Mouse (Mus musculus) heart, embryonic 15.5 days (tissue): ENCODE results near the gene Spi1. TPM values are rescaled to one million over a fixed set of nuclear protein-coding genes. Genes with fewer than 3 reads are reported as not detected.
"Not testable (repeated sequence)": the region's sequence is repeated elsewhere in the genome, so short reads cannot be mapped to it uniquely, and the experiment has no call there.

Source experiments
- ATAC-seq: fragments of 200-750 bp; cut with Nextera tagmentation; replicated peaks from 2 replicates; pipeline ENCODE4 v1.8.0; 2017; ENCODE audit warnings: low read depth, moderate TSS enrichment; ENCODE audit not compliant: insufficient number of reproducible peaks, insufficient read depth, low FRiP score
- H3K27ac ChIP-seq: fragments of 300-500 bp; sonication (generic); 2 replicates; pipeline ENCODE4 v1.5.1; 2015; ENCODE audit warnings: mild to moderate bottlenecking, inconsistent platforms
- H3K27me3 ChIP-seq: fragments of 300-500 bp; sonication (generic); 2 replicates; pipeline ENCODE4 v1.6.1; 2015; ENCODE audit warnings: inconsistent platforms
- H3K36me3 ChIP-seq: fragments of 300-500 bp; sonication (generic); 2 replicates; pipeline ENCODE4 v1.6.1; 2015; ENCODE audit warnings: mild to moderate bottlenecking, inconsistent platforms
- H3K4me1 ChIP-seq: fragments of 300-500 bp; sonication (generic); replicated peaks from 2 replicates; pipeline ENCODE4 v1.6.1; 2015; ENCODE audit warnings: inconsistent platforms
- H3K4me2 ChIP-seq: fragments of 300-500 bp; sonication (generic); 2 replicates; pipeline ENCODE4 v1.6.1; 2015; ENCODE audit warnings: inconsistent platforms, mild to moderate bottlenecking, moderate library complexity
- H3K4me3 ChIP-seq: fragments of 300-500 bp; sonication (generic); 2 replicates; pipeline ENCODE4 v1.5.1; 2015; ENCODE audit warnings: mild to moderate bottlenecking, inconsistent platforms
- H3K9ac ChIP-seq: fragments of 300-500 bp; sonication (generic); 2 replicates; pipeline ENCODE4 v1.6.1; 2015; ENCODE audit warnings: mild to moderate bottlenecking, inconsistent platforms
- H3K9me3 ChIP-seq: fragments of 300-500 bp; sonication (generic); replicated peaks from 2 replicates; pipeline ENCODE4 v1.6.1; 2016; ENCODE audit warnings: inconsistent platforms
- WGBS: fragments of 180-500 bp; shearing (Covaris S2); methylation state at CpG from one replicate; pipeline ENCODE4 v1.1.7; 2015; ENCODE audit warnings: mixed read lengths; 5-methylcytosine and 5-hydroxymethylcytosine counted together
- polyA plus RNA-seq: library from polyadenylated mRNA; unstranded; fragments of >200 nt; fragmentation: Nextera tagmentation; extraction: Ambion mirVana; gene quantifications from 2 replicates; pipeline ENCODE4 v1.2.1, GENCODE M21; 2015

Spi1 gene
- polyA plus RNA-seq, 1 experiment from 2014 or later: 3.9 TPM

DNA sequence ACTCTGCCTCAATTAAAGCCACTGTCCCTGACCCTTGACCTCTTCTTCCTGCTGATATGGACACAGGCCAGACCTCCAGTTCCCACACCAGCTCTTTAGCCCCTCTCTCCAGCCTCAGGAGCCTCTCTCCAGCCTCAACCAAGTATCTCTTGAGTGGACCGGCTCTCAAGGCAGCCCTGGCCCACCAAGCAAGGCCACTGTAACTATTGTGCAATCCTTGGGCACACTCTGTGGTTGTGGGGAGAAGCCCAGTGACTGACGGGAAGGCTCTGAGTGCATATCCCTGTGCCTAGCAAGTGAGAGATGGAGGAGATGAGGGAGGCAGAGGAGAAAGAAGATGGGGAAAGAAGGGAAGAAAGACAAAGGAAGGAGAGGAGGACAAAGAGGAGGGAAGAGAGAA lies 16.0 kb downstream of the Spi1 start:
- Histone ChIP-seq H3K4me3 (no peak overlapping the region), H3K4me2 (no peak overlapping the region), H3K4me1 (peaks cover 9% of the 10 kb centered on the region), H3K27me3 (no peaks in the 10 kb centered on the region), H3K9me3 (no peaks in the 10 kb centered on the region), H3K36me3 (no peaks in the 10 kb centered on the region), H3K27ac (no peak overlapping the region), H3K9ac (no peak overlapping the region)
- WGBS: 80% methylated on average over 2 of the region's 2 CpGs
- no peak for ATAC-seq

DNA sequence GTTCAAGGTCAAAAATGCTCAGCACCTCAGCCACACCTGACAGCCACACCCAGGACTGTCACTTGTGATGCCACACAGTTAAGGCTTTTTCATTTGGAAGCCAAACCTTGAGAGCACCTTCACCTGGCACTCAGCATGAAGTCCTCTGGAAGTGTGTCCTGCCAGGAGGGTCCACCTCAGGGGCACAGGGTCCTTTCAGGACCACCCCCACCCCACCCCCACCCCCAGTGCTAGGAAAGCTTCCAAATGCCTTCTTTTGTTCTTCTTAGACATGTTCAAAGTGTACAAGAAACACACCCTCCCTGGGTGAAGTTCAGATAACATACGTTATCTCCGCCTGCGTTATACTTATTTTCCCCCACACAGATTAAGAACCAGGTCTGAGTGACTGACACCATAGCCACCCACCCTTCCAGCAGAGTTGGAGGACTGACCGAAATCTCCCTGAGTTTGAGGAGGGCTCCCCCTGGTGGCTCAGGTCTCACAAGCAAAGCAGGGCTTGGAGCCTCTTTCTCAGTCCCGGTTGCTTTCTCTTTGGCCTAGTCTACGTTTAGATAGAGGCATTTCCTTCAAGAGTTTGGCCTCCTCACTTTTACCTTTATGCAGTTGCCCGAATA lies 19.0 kb downstream of the Spi1 start:
- no peak overlapping the region for H3K4me3 ChIP-seq
- WGBS: 5% methylated on average over 7 of the region's 7 CpGs
- peak; percentile 73 for ATAC-seq
- H3K9me3 ChIP-seq: no peaks in the 10 kb centered on the region
- H3K36me3 ChIP-seq: no peaks in the 10 kb centered on the region
- no peak overlapping the region for H3K4me2 ChIP-seq
- H3K4me1 ChIP-seq: peaks cover 9% of the 10 kb centered on the region
- no peak overlapping the region for H3K9ac ChIP-seq
- H3K27me3 ChIP-seq: no peaks in the 10 kb centered on the region
- no peak overlapping the region for H3K27ac ChIP-seq

GRCm38 (mm10) chr2:91108156-91108555 lies 26.0 kb downstream of the Spi1 start:
- H3K4me3 ChIP-seq: no peak overlapping the region
- no peaks in the 10 kb centered on the region for H3K36me3 ChIP-seq
- H3K27ac ChIP-seq: no peak overlapping the region
- no peak for ATAC-seq
- H3K4me1 ChIP-seq: peaks cover 11% of the 10 kb centered on the region
- 74% methylated on average over 3 of the region's 3 CpGs for WGBS
- no peaks in the 10 kb centered on the region for H3K27me3 ChIP-seq
- no peaks in the 10 kb centered on the region for H3K9me3 ChIP-seq
- no peak overlapping the region for H3K4me2 ChIP-seq
- no peak overlapping the region for H3K9ac ChIP-seq

DNA sequence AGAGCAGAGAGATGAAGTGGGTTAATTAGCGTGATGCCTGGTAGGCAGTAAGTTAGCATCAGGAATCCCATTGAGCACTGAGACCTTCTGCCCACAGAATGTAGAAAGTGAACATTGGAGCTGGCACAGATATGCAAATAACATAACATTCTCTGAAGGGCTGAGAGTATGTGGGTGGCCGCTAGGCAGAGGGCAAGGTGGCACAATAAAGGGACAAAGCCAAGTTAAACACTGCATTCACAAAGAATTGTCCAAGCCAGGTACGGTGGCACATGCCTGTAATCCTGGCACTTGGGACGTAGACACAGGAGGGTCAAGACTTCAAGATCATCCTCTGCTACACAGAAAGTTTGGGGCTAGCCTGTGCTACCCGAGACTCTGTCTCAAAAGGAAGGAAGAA lies 27.1 kb downstream of the Spi1 start:
- Histone ChIP-seq H3K27me3 (no peaks in the 10 kb centered on the region), H3K4me3 (no peak overlapping the region), H3K4me1 (peaks cover 12% of the 10 kb centered on the region), H3K9ac (no peak overlapping the region), H3K36me3 (no peaks in the 10 kb centered on the region), H3K9me3 (no peaks in the 10 kb centered on the region), H3K4me2 (no peak overlapping the region), H3K27ac (no peak overlapping the region)
- WGBS: 78% methylated on average over 5 of the region's 5 CpGs
- no peak for ATAC-seq

GRCm38 (mm10) chr2:91109807-91110385 lies 27.7 kb downstream of the Spi1 start:
- Histone ChIP-seq H3K27ac (no peak overlapping the region), H3K4me2 (no peak overlapping the region), H3K4me1 (peaks cover 12% of the 10 kb centered on the region), H3K36me3 (no peaks in the 10 kb centered on the region), H3K4me3 (no peak overlapping the region), H3K9ac (no peak overlapping the region), H3K9me3 (no peaks in the 10 kb centered on the region), H3K27me3 (no peaks in the 10 kb centered on the region)
- no peak for ATAC-seq
- 79% methylated on average over 5 of the region's 5 CpGs for WGBS

DNA sequence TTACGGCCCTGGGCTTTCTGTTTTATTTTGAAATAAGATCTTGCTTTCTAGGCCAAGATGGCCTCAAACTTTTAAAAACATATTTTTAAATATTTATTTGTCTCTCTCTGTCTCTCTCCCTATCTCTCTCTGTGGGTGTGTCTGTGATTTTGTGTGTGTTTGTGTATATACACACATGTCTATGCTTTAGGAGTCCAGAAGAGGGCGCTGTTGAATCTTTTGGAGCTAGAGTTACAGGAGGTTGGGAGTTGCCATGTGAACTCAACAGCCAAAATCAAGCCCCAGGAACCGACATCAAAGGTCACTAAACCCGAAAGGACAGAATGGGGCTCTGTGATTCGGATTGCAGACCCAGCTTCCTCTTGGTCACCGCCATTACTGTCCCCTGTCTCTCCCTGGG lies 28.2 kb downstream of the Spi1 start:
- Histone ChIP-seq H3K4me2 (no peak overlapping the region), H3K27ac (no peak overlapping the region), H3K9me3 (no peaks in the 10 kb centered on the region), H3K4me1 (peaks cover 15% of the 10 kb centered on the region), H3K36me3 (no peaks in the 10 kb centered on the region), H3K9ac (no peak overlapping the region), H3K4me3 (no peak overlapping the region), H3K27me3 (no peaks in the 10 kb centered on the region)
- ATAC-seq: no peak
- 82% methylated on average over 6 of the region's 6 CpGs for whole genome bisulfite sequencing

DNA sequence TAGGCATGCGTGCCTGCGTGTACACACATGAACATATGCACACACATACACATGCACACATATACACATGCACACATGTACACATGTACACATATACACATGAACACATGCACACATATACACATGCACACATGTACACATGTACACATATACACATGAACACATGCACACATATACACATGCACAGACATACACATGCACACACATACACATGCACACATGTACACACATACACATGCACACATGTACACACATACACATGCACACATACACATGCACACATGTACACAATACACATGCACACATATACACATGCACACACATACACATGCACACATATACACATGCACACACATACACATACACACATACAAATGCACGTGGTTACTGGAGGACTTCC lies 29.6 kb downstream of the Spi1 start:
- peaks cover 24% of the 10 kb centered on the region for H3K4me1 ChIP-seq
- H3K4me2 ChIP-seq, H3K9ac ChIP-seq, ATAC-seq, H3K27me3 ChIP-seq, H3K4me3 ChIP-seq, H3K9me3 ChIP-seq, H3K36me3 ChIP-seq, H3K27ac ChIP-seq: not testable (repeated sequence)
- 84% methylated on average over 3 of the region's 3 CpGs for WGBS

DNA sequence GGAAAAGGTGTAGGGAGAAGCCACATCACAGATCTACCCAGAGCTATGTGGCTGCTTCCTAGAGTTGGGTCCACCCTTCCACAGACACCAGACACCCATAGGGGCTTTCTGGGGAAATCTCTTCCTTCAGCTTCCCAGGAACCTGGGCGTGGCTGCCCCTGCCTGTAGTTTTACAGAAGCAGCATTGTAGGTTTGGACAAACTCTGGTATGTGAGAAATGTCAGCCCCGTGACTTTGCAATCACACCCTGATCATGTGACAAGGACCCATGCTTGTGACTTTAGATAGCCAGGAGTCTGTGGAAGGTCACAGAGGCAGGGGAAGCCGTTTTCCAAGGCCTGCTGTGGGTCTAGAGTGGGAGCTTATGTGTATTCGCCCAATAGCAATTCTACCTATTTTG lies 30.3 kb downstream of the Spi1 start:
- 34% methylated on average over 4 of the region's 4 CpGs for WGBS
- Histone ChIP-seq H3K9ac (no peak overlapping the region), H3K4me2 (no peak overlapping the region)

GRCm38 (mm10) chr2:91113334-91113733 lies 31.1 kb downstream of the Spi1 start:
- 65% methylated on average over 10 of the region's 10 CpGs for WGBS
- peaks cover 34% of the 10 kb centered on the region for H3K4me1 ChIP-seq
- ATAC-seq: no peak
- H3K36me3 ChIP-seq: no peaks in the 10 kb centered on the region
- H3K9me3 ChIP-seq: no peaks in the 10 kb centered on the region
- H3K9ac ChIP-seq: no peak overlapping the region
- no peak overlapping the region for H3K27ac ChIP-seq
- no peak overlapping the region for H3K4me3 ChIP-seq
- no peak overlapping the region for H3K4me2 ChIP-seq
- H3K27me3 ChIP-seq: no peaks in the 10 kb centered on the region

More for the DNA sequence above, 30.3 kb downstream of the Spi1 start:
- peaks cover 31% of the 10 kb centered on the region for H3K4me1 ChIP-seq
- no peaks in the 10 kb centered on the region for H3K27me3 ChIP-seq
- H3K36me3 ChIP-seq: no peaks in the 10 kb centered on the region
- ATAC-seq: no peak
- no peak overlapping the region for H3K4me3 ChIP-seq
- H3K9me3 ChIP-seq: no peaks in the 10 kb centered on the region
- H3K27ac ChIP-seq: peak overlapping the region; percentile 66

GRCm38 (mm10) chr2:91113852-91114251 lies 31.7 kb downstream of the Spi1 start:
- Histone ChIP-seq H3K27me3 (no peaks in the 10 kb centered on the region), H3K4me2 (no peak overlapping the region), H3K27ac (no peak overlapping the region), H3K4me1 (peaks cover 34% of the 10 kb centered on the region), H3K9ac (no peak overlapping the region), H3K9me3 (no peaks in the 10 kb centered on the region), H3K4me3 (no peak overlapping the region), H3K36me3 (no peaks in the 10 kb centered on the region)
- 73% methylated on average over 6 of the region's 6 CpGs for WGBS
- no peak for ATAC-seq

- WGBS: 9% methylated on average over 39 of the region's 42 CpGs
- ATAC-seq: peak; percentile 32; the same call in 1 of the 2 replicates
These were observed 32.8 kb downstream of the Spi1 start for GRCm38 (mm10) chr2:91114781-91115577.

More at GRCm38 (mm10) chr2:91114781-91115577, 32.8 kb downstream of the Spi1 start:
- Histone ChIP-seq H3K36me3 (no peaks in the 10 kb centered on the region), H3K27ac (peak overlapping the region; percentile 22; the same call in 1 of the 2 replicates), H3K27me3 (no peaks in the 10 kb centered on the region), H3K9me3 (no peaks in the 10 kb centered on the region), H3K4me1 (peaks cover 34% of the 10 kb centered on the region), H3K4me2 (peak overlapping the region; percentile 78), H3K9ac (peak overlapping the region; percentile 59), H3K4me3 (peak overlapping the region; percentile 47)
